Mouse (Mus musculus) heart, postnatal 10 days (tissue): ENCODE results near the gene Sertad3. TPM values are rescaled to one million over a fixed set of nuclear protein-coding genes. Genes with fewer than 3 reads are reported as not detected.

Experiments used
- DNase-seq, 2 experiments: peaks; one replicate each; pipeline ENCODE4 v3.0.0; 2021
- intact Hi-C: fragments of 180-260 bp; cut with DNase I; formaldehyde crosslinking; loops from one replicate; pipeline ENCODE4 v1.15.1; 2025
- total RNA-seq, 2 experiments: library from RNA; stranded (reverse); gene quantifications; 2 replicates each; pipeline ENCODE4 v1.2.3; 2021

Gene Sertad3
- 10 to 100 TPM in 1 of 2 experiments, 1 to 10 TPM in 1; 9.1 to 10.4 TPM for total RNA-seq

- DNase-seq, result peak; percentile 100
- intact Hi-C loops, result loop anchor here (10.0 kb wide), 1 partner anchor 308 kb away; the partner anchor contains the start of gene Egln2
These were observed at the start of gene Sertad3 for GRCm38 (mm10) chr7:27473156-27473834. TSS of gene Sertad3 (plus strand) at chr7:27473768.

DNA sequence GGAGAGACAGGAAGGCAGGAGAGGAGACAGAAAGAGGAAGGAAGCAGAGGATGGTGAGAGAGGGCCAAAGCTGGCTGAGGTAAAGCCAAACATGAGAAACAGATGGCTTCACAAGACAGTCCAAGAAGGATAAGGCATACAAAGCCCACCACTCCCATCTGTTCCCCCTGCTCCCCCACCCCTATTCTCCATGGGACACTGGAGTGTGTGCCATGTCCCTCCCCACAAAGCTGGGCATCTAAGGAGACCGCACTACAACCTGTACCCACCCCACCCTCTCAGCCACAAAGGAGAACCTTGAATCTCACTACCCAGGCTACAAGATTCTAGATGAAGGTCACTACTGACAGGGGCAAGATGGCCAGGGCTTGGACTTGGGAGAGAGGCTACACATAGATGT, 46.2 kb upstream of the Sertad3 start:
- DNase-seq, result no peak
- intact Hi-C loops, result no loop called here

GRCm38 (mm10) chr7:27428002-27428401, 45.6 kb upstream of the Sertad3 start:
- intact Hi-C loops, result no loop called here
- no peak for DNase-seq

DNA sequence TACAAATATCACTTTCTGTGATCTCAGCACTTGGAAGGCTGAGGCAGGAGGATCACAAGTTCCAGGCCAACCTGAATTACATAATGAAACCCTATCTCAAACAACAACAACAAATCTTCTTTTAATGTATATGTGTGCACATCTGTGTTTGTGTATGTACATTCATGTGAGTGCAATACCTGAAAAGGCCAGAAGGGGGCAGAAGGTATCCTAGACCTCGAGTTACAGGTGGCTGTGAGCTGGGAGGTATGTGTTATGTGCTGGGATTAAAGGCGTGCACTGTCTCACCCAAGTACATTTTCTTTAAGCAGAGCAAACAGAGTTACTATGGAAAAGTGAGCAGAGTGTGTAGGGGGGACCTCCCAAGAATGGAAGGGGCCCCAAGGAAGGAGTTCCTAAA, 44.4 kb upstream of the Sertad3 start:
- DNase-seq, result no peak

DNA sequence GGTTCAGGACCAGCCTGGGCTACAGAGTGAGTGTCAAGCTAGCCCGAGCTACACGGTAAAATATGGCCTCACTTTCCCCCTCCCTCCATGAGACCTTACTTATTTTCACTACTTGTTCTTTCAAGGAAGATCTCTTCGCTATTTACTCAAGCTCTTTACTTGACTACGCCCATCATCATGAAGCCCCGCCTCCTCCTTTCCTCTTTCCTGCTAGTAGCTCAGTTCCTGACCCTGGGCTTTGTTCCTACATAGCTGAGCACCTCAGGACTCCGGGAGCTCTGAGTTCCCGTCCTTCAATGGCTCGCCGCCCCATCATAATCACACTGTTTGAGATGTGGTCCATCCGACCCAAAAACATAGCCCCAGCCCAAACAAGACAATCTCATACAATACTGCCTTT, 40.2 kb upstream of the Sertad3 start:
- DNase-seq, result no peak
- intact Hi-C loops, result no loop called here

More for the DNA sequence above, 44.4 kb upstream of the Sertad3 start:
- intact Hi-C loops, result no loop called here

- no peak for DNase-seq
- intact Hi-C loops, result no loop called here
These were observed 39.8 kb upstream of the Sertad3 start for GRCm38 (mm10) chr7:27433794-27434193.

- intact Hi-C loops, result no loop called here
- DNase-seq, result no peak
These were observed 36.0 kb upstream of the Sertad3 start for GRCm38 (mm10) chr7:27437544-27437943.

DNA sequence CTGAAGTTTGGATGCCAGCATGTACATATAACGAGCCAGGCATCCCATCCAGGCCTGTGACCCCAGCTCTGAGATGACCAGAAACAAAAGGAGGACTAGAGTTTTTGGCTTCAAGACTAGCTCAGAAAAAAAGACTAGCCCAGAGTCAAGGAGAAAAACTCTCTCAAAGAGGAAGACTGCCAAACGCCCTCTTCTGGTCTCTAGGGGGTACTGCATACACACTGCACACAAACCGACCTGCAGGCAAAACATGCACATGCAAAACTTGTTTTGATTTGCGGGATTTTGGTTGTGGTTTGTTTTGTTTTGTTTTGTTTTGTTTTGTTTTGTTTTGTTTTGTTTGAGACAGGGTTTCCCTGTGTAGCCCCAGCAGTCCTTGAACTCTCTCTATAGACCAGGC, 33.6 kb upstream of the Sertad3 start:
- intact Hi-C loops, result no loop called here
- no peak for DNase-seq

DNA sequence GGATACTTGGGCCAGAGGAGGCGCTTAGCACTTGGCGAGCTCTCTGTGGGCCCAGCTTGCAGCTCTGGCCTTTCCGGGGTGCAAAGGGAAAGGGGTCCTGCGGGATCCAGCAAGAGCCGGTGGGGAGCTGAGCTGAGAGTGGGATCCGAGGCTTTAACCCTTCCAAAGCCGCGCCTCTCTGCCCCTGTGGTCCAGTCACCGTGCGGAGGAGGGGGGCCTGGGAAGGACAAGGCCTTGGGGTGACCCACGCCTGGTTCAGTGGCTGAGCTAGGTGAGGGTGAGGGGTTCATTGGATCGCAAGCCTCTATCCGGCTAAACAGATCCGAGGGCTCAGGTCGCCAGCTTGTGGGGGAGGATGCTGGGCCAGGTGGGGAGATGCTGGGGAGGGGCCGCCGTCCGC, 27.5 kb upstream of the Sertad3 start:
- DNase-seq, result no peak
- intact Hi-C loops, result loop anchor here (5.0 kb wide), 1 partner anchor 109 kb away; the partner anchor contains the start of gene Ltbp4

- peak; percentile 36 to 41 for DNase-seq
- intact Hi-C loops, result loop anchor here (5.0 kb wide), 1 partner anchor 109 kb away; the partner anchor contains the start of gene Ltbp4
These were observed 26.8 kb upstream of the Sertad3 start for GRCm38 (mm10) chr7:27446521-27447418.

GRCm38 (mm10) chr7:27447419-27448286, 25.9 kb upstream of the Sertad3 start, which contains the start of the genes Sptbn4 and Blvrb:
TSS of gene Sptbn4 (minus strand) at chr7:27447686.
TSS of gene Blvrb (plus strand) at chr7:27447978.
- intact Hi-C loops, result loop anchor here (1.0 to 5.0 kb wide), 2 partner anchors 25 to 110 kb away; partner anchors contain the start of gene Ltbp4
- peak; percentile 99 for DNase-seq

GRCm38 (mm10) chr7:27448421-27449206, 25.0 kb upstream of the Sertad3 start:
- intact Hi-C loops, result loop anchor here (1.0 to 5.0 kb wide), 2 partner anchors 24 to 111 kb away; partner anchors contain the start of gene Ltbp4
- peak; percentile 12 to 21 for DNase-seq

DNA sequence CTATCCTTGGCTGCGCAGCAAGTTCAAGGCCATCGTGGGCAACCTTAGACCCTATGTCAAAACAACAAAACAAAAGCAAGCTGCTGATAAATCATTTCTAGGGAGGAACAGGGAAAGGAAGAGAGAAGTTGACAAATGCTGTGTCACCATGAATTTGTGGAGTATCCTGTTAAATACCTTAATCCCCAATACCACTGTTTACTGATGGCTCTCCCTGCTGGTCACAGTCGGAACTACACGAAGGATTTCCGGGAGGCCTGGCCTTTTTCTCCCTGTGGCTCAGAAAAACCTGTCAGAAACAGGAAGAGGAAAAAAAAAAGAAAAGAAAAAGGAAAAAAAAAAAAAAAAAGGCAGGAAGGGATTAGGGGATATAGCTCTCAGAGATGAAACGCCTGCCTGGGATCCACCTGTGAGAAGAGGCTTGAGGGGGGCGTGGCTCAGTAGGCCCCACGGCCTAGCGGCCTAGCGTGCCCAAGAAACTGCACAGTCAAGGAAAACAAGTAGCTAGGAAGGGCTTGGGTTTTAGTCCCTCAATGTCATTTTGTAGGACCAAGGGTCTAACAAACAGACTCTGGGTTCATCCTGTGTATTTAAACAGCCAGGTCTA, 24.2 kb upstream of the Sertad3 start:
- intact Hi-C loops, result loop anchor here (5.0 kb wide), 1 partner anchor 112 kb away; the partner anchor contains the start of gene Ltbp4
- DNase-seq, result peak; percentile 75 to 89

DNA sequence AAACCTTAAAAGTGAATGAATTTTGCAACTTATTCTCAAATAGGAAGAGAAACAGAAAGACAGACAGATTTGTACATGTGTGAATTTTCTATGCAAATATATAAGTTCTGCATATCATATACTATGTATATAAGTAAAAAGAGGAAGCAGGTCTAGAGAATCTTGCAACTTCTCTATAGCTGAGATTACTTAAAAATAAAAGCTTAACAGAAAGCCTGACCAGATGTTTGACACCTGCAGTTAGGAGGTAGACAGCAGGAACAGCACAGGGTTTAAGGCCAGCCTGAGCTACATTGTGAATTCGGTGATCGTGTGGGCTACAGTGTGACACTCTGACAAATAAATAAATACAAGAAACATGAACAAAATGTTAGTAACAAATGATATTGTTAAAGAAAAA, 22.2 kb upstream of the Sertad3 start:
- DNase-seq, result no peak
- intact Hi-C loops, result no loop called here

DNA sequence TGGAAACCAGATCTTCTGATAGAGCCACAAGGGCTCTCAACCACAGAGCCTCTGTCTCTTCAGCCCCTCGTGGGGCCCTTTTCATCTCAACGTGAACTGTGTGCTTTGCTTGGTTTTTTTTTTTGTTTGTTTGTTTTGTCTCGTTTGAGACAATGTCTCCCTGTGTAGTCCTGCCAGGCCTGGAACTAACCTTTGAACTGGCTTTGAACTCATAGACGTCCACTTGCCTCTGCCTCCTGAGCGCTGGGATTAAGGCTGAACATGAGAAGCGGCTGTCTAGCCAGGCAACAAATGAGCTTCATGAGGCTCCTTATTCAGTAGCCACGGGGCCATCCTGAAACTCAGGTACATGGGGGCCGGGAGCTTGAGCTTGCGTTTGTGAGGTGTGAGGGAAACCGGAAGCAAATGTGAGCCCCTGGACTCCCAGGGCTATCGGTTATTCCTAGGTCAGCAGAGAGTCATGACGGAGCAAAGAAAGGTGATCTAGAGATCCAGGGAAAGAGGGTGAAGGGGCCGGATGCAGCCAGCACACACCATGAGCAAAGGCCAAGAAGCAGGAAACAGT, 21.3 kb upstream of the Sertad3 start:
- no peak for DNase-seq
- intact Hi-C loops, result loop anchor here (2.0 kb wide), 1 partner anchor 15 kb away; no protein-coding TSS in a partner anchor

DNA sequence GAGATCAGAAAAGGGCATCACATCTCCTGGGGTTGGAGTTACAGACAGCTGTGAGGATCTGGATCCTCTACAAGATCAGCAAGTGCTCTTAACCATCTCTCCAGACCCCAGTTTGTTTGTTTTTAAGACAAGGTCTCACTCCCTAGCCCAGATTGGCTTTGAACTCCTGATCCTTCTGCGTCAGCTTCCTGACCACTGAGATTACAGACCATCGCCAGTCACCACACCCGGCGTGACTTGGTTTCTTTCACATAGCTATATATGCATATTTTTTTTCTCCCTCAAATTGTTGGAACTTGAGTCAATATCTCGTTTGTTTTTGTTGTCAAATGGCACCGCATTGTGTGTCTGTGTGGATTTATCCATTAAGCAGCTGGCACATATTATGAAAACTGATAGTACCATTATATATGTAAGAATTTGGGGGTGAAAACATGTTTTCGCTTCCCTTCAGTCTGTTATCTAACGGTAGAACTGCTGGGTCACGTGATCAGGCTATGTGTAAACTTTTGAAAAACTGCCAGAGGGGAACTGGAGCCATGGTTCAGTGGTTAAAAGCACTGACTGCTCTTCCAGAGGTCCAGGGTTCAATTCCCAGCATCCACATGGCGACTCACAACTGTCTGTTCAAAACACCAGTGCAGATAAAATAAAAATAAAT, 19.0 kb upstream of the Sertad3 start:
- no peak for DNase-seq
- intact Hi-C loops, result no loop called here

GRCm38 (mm10) chr7:27455273-27455672, 18.3 kb upstream of the Sertad3 start:
- DNase-seq, result no peak
- intact Hi-C loops, result no loop called here

DNA sequence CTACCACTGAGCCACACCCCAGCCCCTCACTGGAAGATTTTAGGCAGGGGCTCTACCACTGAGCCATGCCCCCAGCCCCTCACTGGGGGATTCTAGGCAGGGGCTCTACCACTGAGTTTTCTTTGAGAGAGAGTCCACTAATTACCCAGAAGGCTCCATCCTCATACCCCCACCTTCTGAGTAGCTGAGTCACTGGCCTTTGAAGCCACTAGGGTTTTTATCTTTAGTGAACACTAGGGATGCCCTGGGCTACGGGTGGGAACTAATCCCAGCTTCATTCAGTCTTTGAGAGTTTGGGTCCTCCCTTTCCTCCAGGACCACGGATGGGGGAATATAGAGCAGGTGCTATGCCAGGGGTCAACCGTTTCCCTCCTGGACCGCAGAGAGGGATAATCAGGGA, 15.0 kb upstream of the Sertad3 start:
- DNase-seq, result no peak
- intact Hi-C loops, result no loop called here
